In genomic region chr2:35856901-35857300, GRCm38 (mm10) we compare ENCODE assay signal across 26 mouse cellular contexts.
"Had no signal": no experiment of that assay in that cellular context is flagged by ENCODE, and none has a peak within 500 bp of the region (broad histone marks: within the 10 kb centered on the region; RNA-seq: fewer than 3 reads in every experiment).

No protein-coding gene starts in this region.

- H3K9ac ChIP-seq: heart, embryonic 13.5 days; heart, embryonic 15.5 days; hindbrain, embryonic 13.5 days; hindbrain, embryonic 15.5 days; kidney, embryonic 15.5 days; limb, embryonic 13.5 days; limb, embryonic 15.5 days; liver, embryonic 13.5 days; liver, embryonic 15.5 days had no signal

- H3K4me1 ChIP-seq: liver, embryonic 13.5 days; liver, embryonic 15.5 days had no signal

- DNase-seq: gastrocnemius, postnatal 14 days; gastrocnemius, postnatal 36 days; heart, adult 11 months; heart, adult 2 months; heart, postnatal 14 days; heart, postnatal 36 days; kidney, adult 11 months; kidney, adult 2 months; kidney, adult 9 months; kidney, postnatal 14 days; kidney, postnatal 36 days; layer of hippocampus, adult 9-11 months; left cerebral cortex, postnatal 4 days; liver, embryonic 13.5 days had no signal

- ATAC-seq: hindbrain, postnatal 0 days; intestine, embryonic 16.5 days had no signal

- H3K36me3 ChIP-seq: heart, embryonic 13.5 days; heart, embryonic 15.5 days; hindbrain, embryonic 13.5 days; hindbrain, embryonic 15.5 days; kidney, embryonic 15.5 days; limb, embryonic 13.5 days; limb, embryonic 15.5 days; liver, embryonic 13.5 days; liver, embryonic 15.5 days had no signal

- H3K9me3 ChIP-seq: heart, embryonic 13.5 days; heart, embryonic 15.5 days; hindbrain, embryonic 13.5 days; hindbrain, embryonic 15.5 days; kidney, embryonic 15.5 days; limb, embryonic 13.5 days; limb, embryonic 15.5 days; liver, embryonic 13.5 days; liver, embryonic 15.5 days had no signal

- H3K4me3 ChIP-seq: heart, adult 2 months; heart, embryonic 13.5 days; heart, embryonic 15.5 days; hindbrain, embryonic 13.5 days; hindbrain, embryonic 15.5 days; kidney, embryonic 15.5 days; limb, embryonic 13.5 days; limb, embryonic 15.5 days; liver, embryonic 13.5 days; liver, embryonic 15.5 days had no signal

- H3K27ac ChIP-seq: heart, adult 2 months; heart, embryonic 13.5 days; heart, embryonic 15.5 days; hindbrain, embryonic 13.5 days; hindbrain, embryonic 15.5 days; hindbrain, postnatal 0 days; kidney, embryonic 15.5 days; kidney, postnatal 0 days; limb, embryonic 13.5 days; limb, embryonic 15.5 days; liver, embryonic 13.5 days; liver, embryonic 15.5 days had no signal

- H3K27me3 ChIP-seq: heart, embryonic 15.5 days; hindbrain, embryonic 15.5 days; kidney, embryonic 15.5 days; limb, embryonic 13.5 days; limb, embryonic 15.5 days; liver, embryonic 13.5 days; liver, embryonic 15.5 days had no signal

- H3K4me2 ChIP-seq: heart, embryonic 11.5 days; heart, embryonic 13.5 days; heart, embryonic 15.5 days; hindbrain, embryonic 13.5 days; hindbrain, embryonic 15.5 days; kidney, embryonic 15.5 days; limb, embryonic 13.5 days; limb, embryonic 15.5 days; liver, embryonic 13.5 days; liver, embryonic 15.5 days had no signal
